Mouse (Mus musculus): Measurements from ENCODE around the gene Cept1.

GRCm38 (mm10) chr3:106533277-106533676, 14.3 kb downstream of the Cept1 start:
- TF ChIP-seq CTCF (IDR thresholded peaks at IDR 0.05) (no peak), POLR2A (IDR thresholded peaks at IDR 0.05; ENCODE audit: insufficient read depth, low read depth, low read length) (no peak)

Measured in heart, adult 2 months (tissue).